ENCODE assay signal across 8 mouse cellular contexts in genomic region chr11:95258490-95258889, GRCm38 (mm10). TPM values are rescaled to one million over a fixed set of nuclear protein-coding genes. Genes with fewer than 3 reads are reported as not detected.
DNase-seq lines count a peak whose midpoint lies in the region; ATAC-seq and TF ChIP-seq lines count a peak whose summit lies in the region.

No protein-coding gene starts in this region.

- H3K4me1 ChIP-seq in embryonic facial prominence, embryonic 14.5 days (ENCODE audit: control insufficient read depth, insufficient read depth, low read length): no peaks in the 10 kb centered on the region
- H3K4me1 ChIP-seq in liver, embryonic 12.5 days: peaks cover 33% of the 10 kb centered on the region

- H3K27ac ChIP-seq in embryonic facial prominence, embryonic 14.5 days (replicated peaks; ENCODE audit: low read depth, low read length): peak overlapping the region; percentile 78
- H3K27ac ChIP-seq in liver, embryonic 12.5 days: peak overlapping the region; percentile 67

- no peaks in the 10 kb centered on the region for H3K36me3 ChIP-seq in embryonic facial prominence, embryonic 14.5 days (ENCODE audit: control insufficient read depth, insufficient read depth, low read length)
- no peaks in the 10 kb centered on the region for H3K36me3 ChIP-seq in liver, embryonic 12.5 days
- H3K36me3 ChIP-seq in myocyte (ENCODE audit: control insufficient read depth, insufficient read depth): no peaks in the 10 kb centered on the region

- peak; percentile 98 for DNase-seq in 416B (ENCODE audit: low read depth)
- DNase-seq in adrenal gland, postnatal 36 days: peak; percentile 84 to 90
- peak; percentile 77 for DNase-seq in embryonic facial prominence, embryonic 14.5 days (ENCODE audit: low spot score)
- peak; percentile 86 for DNase-seq in heart, adult 8-10 months (ENCODE audit: low spot score)
- peak; percentile 77 for DNase-seq in kidney, adult 9 months
- DNase-seq in spleen, postnatal 4 days (ENCODE audit: low spot score in 2 of 2): peak; percentile 87 to 95

- peak overlapping the region; percentile 83 for H3K9ac ChIP-seq in embryonic facial prominence, embryonic 14.5 days (ENCODE audit: low read depth, low read length)
- peak overlapping the region; percentile 77 for H3K9ac ChIP-seq in liver, embryonic 12.5 days

- H3K79me2 ChIP-seq in myocyte (ENCODE audit: control insufficient read depth, insufficient read depth): no peaks in the 10 kb centered on the region

- TF ChIP-seq POLR2A in myocyte (IDR thresholded peaks at IDR 0.05; ENCODE audit: insufficient read length, low read depth): no peak

- peak overlapping the region; percentile 66 for H3K4me3 ChIP-seq in embryonic facial prominence, embryonic 14.5 days (ENCODE audit: low read depth, low read length)
- H3K4me3 ChIP-seq in liver, embryonic 12.5 days: peak overlapping the region; percentile 68
- peak overlapping the region; percentile 40 for H3K4me3 ChIP-seq in myocyte

- peak overlapping the region; percentile 33 for H3ac ChIP-seq in myocyte (ENCODE audit: control insufficient read depth, insufficient read length)

- peak overlapping the region; percentile 91 for H3K4me2 ChIP-seq in embryonic facial prominence, embryonic 14.5 days (ENCODE audit: low read depth, low read length)
- H3K4me2 ChIP-seq in liver, embryonic 12.5 days: peak overlapping the region; percentile 91
- peak overlapping the region; percentile 67 for H3K4me2 ChIP-seq in myocyte (ENCODE audit: low read depth)

- H3K27me3 ChIP-seq in embryonic facial prominence, embryonic 14.5 days (replicated peaks; ENCODE audit: control insufficient read depth, insufficient read depth, low read length): no peaks in the 10 kb centered on the region
- peaks cover 48% of the 10 kb centered on the region for H3K27me3 ChIP-seq in liver, embryonic 12.5 days (replicated peaks)
- no peaks in the 10 kb centered on the region for H3K27me3 ChIP-seq in myocyte (ENCODE audit: control insufficient read depth, insufficient read depth, insufficient read length)

- ATAC-seq in embryonic facial prominence, embryonic 14.5 days (ENCODE audit: low read depth): peak; percentile 44
- ATAC-seq in liver, embryonic 12.5 days: peak; percentile 67

- under 1% methylated on average over 18 of the region's 26 CpGs for WGBS in embryonic facial prominence, embryonic 14.5 days
- 2% methylated on average over 26 of the region's 26 CpGs for WGBS in liver, embryonic 12.5 days (ENCODE audit: insufficient replicate concordance)

- H3K9me3 ChIP-seq in embryonic facial prominence, embryonic 14.5 days (ENCODE audit: control insufficient read depth, low read length): no peaks in the 10 kb centered on the region
- H3K9me3 ChIP-seq in liver, embryonic 12.5 days (replicated peaks): no peaks in the 10 kb centered on the region

TF ChIP-seq in myocyte, 11 proteins besides CTCF, POLR2A, EP300 and RAD21:
- TF ChIP-seq TCF3 (IDR thresholded peaks at IDR 0.05; ENCODE audit: insufficient read length, low read depth) (no peak), REST (IDR thresholded peaks at IDR 0.05; ENCODE audit: insufficient read depth, insufficient read length) (no peak), SRF (IDR thresholded peaks at IDR 0.05; ENCODE audit: control insufficient read depth, insufficient read length, low read depth) (no peak), POLR2AphosphoS2 (IDR thresholded peaks at IDR 0.05; ENCODE audit: insufficient read length, low read depth) (no peak), CEBPB (IDR thresholded peaks at IDR 0.05; ENCODE audit: insufficient read depth, poor library complexity, severe bottlenecking) (no peak), MYOD1 (IDR thresholded peaks at IDR 0.05; ENCODE audit: control insufficient read depth in 1 of 3, insufficient read length in 2 of 3, low read depth in 2 of 3) (no peak), MAX (IDR thresholded peaks at IDR 0.05; ENCODE audit: low read depth) (no peak), E2F4 (IDR thresholded peaks at IDR 0.05; ENCODE audit: insufficient read depth) (no peak), USF1 (IDR thresholded peaks at IDR 0.05; ENCODE audit: low read depth) (no peak)

RNA-seq across cellular contexts. Expression of gene Tac4, which starts 2.8 kb away (rescaled TPM):
- not detected for total RNA-seq in adrenal gland, postnatal 36 days (2021)
- polyA plus RNA-seq in embryonic facial prominence, embryonic 14.5 days (2014; fragmentation: Nextera tagmentation; extraction: Ambion mirVana): not detected in 2 replicates
- not detected for total RNA-seq in heart, adult 8-10 months (2022)
- 0.10 TPM in 1 of 2 replicates, not detected in the other for polyA plus RNA-seq in liver, embryonic 12.5 days (2016; fragmentation: Nextera tagmentation; extraction: Ambion mirVana)
- 8.3 TPM for polyA plus RNA-seq in myocyte (2012; fragmentation: generic; extraction: Trizol)

RNA-seq across cellular contexts. Expression of gene Kat7, which starts 51.6 kb away (rescaled TPM):
- total RNA-seq in adrenal gland, postnatal 36 days (2021): 10 to 100 TPM; 48.5 to 51.9 TPM
- polyA plus RNA-seq in embryonic facial prominence, embryonic 14.5 days (2014; fragmentation: Nextera tagmentation; extraction: Ambion mirVana): 57.9 and 66.5 TPM in 2 replicates
- 10 to 100 TPM; 27.2 to 37.8 (median 32.3) TPM for total RNA-seq in heart, adult 8-10 months (2022)
- polyA plus RNA-seq in liver, embryonic 12.5 days (2016; fragmentation: Nextera tagmentation; extraction: Ambion mirVana): 48.1 and 49.5 TPM in 2 replicates
- 52.2 TPM for polyA plus RNA-seq in myocyte (2012; fragmentation: generic; extraction: Trizol)

Comparison
In these comparisons a context has a peak if more than half of its experiments do, and no peak if none do; other contexts are left out.
1. Peak in every context shown above with its lines: DNase-seq, ATAC-seq, H3K4me3 ChIP-seq and H3K27ac ChIP-seq.